Mouse (Mus musculus): ENCODE data around the gene Cib2.

- TF ChIP-seq CTCF (IDR thresholded peaks at IDR 0.05) (no peak), EP300 (IDR thresholded peaks at IDR 0.05; ENCODE audit: insufficient read depth, low read depth, low read length) (no peak), POLR2A (IDR thresholded peaks at IDR 0.05; ENCODE audit: insufficient read depth, low read depth, low read length) (no peak)
Measured at GRCm38 (mm10) chr9:54536236-54536635, 23.8 kb downstream of the Cib2 start.

Data from heart, adult 2 months (tissue).